Mouse (Mus musculus): ENCODE results near the gene Wbp4. TPM values are rescaled to one million over a fixed set of nuclear protein-coding genes. Genes with fewer than 3 reads are reported as not detected.
A peak's percentile ranks its signal among the peaks of the same experiment; 100 is the strongest.
"Not testable (repeated sequence)": the region's sequence is repeated elsewhere in the genome, so short reads cannot be mapped to it uniquely, and the experiment has no call there.

Wbp4 gene
- total RNA-seq, 4 experiments from 2014 or later, result 34.7 to 40.1 (median 36.8) TPM

DNA sequence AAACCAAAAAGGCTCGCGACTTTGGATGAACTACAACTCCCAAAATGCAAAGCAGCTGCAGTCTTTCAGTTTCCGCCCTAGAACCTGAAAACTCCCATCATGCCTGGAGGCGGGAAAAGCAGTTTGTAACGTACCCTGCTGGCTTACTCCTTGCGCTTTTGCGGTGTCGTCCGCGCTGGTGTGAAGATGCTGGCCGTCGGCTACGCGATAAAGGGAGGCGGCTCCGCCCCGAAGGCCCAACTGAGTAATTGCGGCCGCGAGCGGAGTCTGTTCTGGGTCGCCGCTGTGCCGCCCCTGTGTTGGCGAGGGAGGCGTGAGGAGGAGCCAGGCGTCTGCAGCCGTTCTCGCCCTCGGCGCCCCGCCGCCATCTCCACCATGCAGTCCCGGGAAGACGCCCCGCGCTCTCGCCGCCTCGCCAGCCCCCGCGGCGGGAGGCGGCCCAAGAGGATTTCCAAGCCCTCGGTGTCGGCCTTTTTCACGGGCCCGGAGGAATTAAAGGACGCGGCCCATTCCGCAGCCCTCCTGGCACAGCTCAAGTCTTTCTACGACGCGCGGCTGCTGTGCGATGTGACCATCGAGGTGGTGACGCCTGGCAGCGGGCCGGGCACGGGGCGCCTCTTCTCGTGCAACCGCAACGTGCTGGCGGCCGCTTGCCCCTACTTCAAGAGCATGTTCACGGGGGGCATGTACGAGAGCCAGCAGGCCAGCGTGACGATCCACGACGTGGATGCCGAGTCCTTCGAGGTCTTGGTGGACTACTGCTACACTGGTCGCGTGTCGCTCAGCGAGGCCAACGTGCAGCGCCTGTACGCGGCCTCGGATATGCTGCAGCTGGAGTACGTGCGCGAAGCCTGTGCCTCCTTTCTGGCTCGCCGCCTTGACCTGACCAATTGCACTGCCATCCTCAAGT lies 29.4 kb downstream of the Wbp4 start, which contains the start of gene Kbtbd6:
Kbtbd6 (plus strand) TSS at position 155 of the 910 bp plus-strand sequence.
- peak; percentile 70 for DNase-seq

DNA sequence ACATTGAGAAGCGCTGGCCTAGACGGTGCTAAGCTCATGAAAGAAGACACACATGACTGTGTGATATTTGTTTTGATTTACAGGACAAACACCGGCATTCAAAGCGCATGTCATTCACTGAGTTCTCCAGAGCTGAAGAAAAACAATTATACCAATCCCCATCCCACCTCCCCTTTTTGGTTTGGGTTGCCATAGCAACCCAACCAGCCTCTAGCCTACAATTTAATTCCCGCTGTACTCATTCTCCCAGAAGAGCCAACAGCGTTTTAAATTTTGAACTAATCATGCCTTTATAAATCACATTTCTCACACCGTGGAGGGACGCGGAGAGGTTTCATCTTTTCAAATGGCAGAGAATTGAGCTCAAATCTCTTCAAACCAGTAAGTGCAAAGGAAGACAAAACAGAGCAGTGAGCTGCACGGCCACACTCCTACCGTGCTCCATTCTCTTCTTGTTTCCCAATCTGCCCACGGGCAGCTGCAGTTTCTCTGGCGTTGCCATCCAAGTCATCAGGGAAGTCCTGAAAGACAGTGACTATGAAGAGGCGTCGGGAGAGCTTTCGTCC lies 36.2 kb downstream of the Wbp4 start:
- DNase-seq, result no peak

DNA sequence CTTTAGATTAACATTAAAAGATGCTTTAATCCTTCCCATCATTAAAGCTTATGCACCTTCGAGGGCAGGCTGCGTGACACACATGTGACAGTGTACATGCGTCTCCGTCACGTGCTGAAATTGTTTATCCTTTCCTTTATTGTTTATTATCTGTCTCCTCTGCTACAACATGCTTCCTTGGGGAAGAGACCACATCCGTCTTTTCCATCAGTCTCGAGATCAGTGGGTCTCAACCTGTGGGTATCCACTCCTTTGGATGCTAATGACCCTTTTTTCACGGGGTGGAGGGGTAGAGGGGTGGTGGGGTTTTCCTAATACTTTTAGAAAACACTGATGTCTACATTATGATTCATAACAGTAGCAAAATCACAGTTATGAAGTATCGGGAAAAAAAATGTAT lies 36.7 kb downstream of the Wbp4 start:
- DNase-seq, result no peak

DNA sequence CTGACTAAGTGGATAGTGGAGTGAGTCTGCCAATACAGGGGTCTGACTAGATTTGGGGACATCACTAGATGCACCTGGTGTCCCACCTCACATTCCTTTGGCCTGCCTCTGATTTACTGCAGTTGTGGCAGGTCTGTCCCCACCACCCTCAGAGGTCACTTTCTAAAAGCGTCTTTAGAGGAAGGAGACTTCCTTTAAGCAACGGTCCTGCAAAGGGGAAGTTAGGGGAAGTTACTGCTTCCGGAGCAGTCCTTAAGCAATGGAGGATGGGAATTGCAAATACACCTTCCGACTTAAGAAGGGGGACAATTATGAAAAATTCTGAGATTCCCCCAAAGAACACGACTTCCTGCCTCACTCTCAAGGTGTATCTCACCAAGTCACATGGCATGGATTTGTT lies 39.9 kb downstream of the Wbp4 start:
- DNase-seq, result no peak

DNA sequence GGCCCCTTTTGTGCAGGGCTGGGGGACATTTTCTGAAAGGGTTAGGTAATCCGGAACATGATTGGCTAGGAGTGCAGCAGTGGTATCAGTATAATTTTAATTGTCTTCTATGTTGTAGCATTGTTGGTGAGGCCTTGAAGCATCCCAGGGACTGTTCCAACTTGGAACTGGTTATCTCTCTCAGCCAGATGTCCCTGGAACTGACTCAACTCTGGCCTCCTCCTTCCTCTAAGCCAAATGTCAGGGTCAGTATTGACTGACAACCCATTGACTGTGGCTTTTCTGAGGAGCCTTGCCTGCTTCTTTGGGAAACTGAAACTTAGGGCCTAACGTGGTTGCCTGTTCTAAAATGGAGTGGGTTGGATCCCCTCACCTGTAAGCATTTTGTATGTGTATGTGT lies 40.7 kb downstream of the Wbp4 start:
- DNase-seq, result no peak

DNA sequence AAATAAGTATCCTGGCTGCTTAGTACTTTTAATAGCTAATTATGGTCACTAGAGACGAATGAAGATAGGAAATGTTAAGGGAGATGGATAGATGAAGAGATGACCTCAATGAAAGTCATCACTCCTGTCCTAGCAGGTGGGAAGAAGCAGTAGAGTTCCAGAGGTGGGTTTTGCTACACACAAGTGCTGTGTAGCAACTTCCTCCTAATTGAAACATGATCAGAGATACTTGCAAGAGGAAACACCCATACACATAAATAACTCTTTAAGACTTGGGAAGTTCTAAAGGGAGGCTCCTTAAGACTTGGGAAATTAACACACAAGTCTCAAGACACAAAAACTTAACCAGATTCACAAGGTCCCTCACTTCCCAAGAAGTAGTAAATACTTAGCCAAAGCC lies 47.3 kb downstream of the Wbp4 start:
- DNase-seq, result no peak

DNA sequence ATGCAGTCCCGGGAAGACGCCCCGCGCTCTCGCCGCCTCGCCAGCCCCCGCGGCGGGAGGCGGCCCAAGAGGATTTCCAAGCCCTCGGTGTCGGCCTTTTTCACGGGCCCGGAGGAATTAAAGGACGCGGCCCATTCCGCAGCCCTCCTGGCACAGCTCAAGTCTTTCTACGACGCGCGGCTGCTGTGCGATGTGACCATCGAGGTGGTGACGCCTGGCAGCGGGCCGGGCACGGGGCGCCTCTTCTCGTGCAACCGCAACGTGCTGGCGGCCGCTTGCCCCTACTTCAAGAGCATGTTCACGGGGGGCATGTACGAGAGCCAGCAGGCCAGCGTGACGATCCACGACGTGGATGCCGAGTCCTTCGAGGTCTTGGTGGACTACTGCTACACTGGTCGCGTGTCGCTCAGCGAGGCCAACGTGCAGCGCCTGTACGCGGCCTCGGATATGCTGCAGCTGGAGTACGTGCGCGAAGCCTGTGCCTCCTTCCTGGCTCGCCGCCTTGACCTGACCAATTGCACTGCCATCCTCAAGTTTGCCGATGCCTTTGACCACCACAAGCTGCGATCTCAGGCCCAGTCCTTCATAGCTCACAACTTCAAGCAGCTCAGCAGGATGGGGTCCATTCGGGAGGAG lies 54.5 kb downstream of the Wbp4 start:
- not testable (repeated sequence) for DNase-seq

DNA sequence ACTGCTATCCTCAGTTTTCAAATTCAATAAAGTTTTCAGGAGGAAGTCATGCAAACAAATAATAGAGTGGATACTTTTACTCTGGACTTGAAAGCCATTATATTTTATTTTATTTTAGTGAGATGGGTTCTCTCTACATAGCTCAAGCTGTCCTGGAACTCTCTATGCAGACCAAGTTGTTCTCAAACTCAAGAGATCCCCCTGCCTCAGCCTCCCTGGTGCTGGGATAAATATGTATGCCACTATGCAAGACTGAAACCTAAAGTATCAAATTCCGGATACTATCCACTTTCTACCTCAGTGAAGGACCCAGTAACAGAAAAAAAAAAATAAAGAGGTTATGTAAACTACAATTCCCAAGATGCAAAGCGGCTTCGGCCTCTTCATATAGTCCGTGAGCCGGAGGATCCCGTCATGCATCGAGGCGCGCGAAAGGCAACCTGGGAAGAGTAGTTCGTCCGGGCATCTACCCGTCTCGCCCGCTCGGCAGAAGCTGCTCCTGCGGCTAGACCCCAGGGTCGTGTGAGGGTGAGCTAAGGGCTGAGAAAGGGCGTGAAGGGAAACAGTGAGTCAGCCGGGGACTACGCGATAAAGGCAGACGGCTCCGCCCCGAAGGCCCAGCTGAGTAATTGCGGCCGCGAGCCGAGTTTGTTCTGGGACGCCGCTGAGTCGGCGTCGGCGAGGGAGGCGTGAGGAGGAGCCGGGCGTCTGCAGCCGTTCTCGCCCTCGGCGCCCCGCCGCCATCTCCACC lies 55.2 kb downstream of the Wbp4 start, which contains the start of gene Kbtbd7:
Kbtbd7 (plus strand) TSS at position 533 of the 751 bp plus-strand sequence.
- DNase-seq, result peak; percentile 98

DNA sequence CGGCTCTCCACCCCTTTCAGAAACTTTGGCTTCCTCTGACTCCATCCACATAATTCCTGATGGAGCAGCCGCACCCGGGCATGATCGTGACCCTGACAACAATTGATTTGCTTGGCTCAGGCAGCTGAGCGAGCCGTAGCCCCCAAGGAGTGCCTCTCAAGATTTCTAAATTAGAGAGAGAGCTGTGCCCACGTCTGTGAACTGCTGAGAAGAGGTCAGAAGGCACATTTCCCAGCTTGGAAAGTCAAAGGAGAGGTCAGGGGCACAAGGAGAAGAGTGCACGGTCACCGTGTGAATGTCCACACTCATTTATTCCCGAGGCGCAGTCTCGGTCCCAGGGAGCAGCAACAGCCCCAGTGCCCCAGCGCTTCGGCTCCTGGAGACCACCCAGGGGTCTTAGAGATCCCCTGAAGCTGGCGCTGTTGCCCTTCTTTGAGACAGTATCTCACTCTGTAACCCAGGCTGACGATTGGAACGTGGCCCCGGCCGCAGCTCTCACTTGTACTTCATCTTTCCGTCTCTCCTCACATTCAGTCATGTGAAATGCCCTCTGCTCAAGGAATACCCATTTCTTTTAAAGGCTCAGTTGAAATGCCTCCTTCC lies 61.1 kb downstream of the Wbp4 start:
- no peak for DNase-seq

DNA sequence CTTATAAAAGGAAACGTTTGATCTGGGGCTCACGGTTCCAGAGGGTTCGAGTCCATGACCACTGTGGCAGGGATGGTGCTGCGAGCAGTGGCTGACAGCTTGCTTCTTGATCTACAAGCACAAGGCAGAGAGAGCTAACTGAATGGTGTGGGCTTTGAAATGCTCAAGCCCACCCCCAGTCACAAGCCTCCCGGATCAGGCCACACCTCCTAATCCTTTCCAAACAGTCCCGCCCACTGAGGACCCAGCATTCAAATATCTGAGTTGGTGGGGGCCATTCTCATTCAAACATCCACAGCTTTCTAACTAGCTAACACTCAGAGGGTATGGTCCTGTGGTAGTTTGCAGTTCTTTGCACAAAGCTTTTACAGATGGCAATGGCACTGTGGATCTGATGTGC lies 68.2 kb downstream of the Wbp4 start:
- no peak for DNase-seq

DNA sequence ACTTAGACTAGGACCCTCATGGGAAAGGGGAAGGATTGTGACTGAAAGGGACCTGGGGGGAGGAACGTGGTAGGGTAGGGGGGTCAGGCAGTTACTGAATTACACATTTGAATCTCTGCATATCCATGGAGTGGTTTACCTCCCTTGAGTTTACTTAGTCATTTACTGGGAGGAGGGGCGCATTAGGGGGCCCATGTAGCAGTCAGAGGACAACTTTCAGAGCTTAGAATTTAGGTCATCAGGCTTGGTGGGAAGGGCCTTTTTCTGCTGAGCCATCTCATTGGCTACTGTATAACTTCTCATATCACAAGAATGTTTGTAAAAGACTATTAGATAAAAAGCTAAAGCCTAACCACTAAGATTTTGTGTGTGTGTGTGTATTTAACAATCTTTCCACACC lies 70.7 kb downstream of the Wbp4 start:
- DNase-seq, result no peak

Other genes starting within 250 kb of the Wbp4 start
- under 1 TPM in 1 of 4 experiments, not detected in 3; 0.12 TPM for gene Zfp957, start 234.2 kb downstream of the Wbp4 start, total RNA-seq (2022)
- gene Rgcc, start 179.9 kb downstream of the Wbp4 start, total RNA-seq (2022), result 100 to 1,000 TPM in 3 of 4 experiments, 10 to 100 TPM in 1; 88.1 to 240 (median 162) TPM
- gene Naa16, start 90.7 kb downstream of the Wbp4 start, total RNA-seq (2022), result 10 to 100 TPM; 15.8 to 26.3 (median 20.1) TPM
- gene Mtrf1, start 83.7 kb downstream of the Wbp4 start, total RNA-seq (2022), result 1 to 10 TPM; 6.7 to 7.6 (median 7.0) TPM
- 10 to 100 TPM in 2 of 4 experiments, 1 to 10 TPM in 2; 8.4 to 12.3 (median 10.8) TPM for gene Kbtbd7, start 55.0 kb downstream of the Wbp4 start, total RNA-seq (2022)
- under 1 TPM in 3 of 4 experiments, not detected in 1; 0.17 to 0.26 (median 0.18) TPM for gene Kbtbd6, start 29.7 kb downstream of the Wbp4 start, total RNA-seq (2022)
- gene Elf1, start 326 bp downstream of the Wbp4 start, total RNA-seq (2022), result 10 to 100 TPM; 20.9 to 24.7 (median 21.4) TPM
- gene Sugt1, start 106.2 kb upstream of the Wbp4 start, total RNA-seq (2022), result 100 to 1,000 TPM in 1 of 4 experiments, 10 to 100 TPM in 3; 79.3 to 118 (median 93.0) TPM
- gene Cnmd, start 180.7 kb upstream of the Wbp4 start, total RNA-seq (2022), result 1 to 10 TPM; 1.5 to 4.2 (median 1.7) TPM